Mouse (Mus musculus): Measurements from ENCODE around the gene Cdrt4.

DNA sequence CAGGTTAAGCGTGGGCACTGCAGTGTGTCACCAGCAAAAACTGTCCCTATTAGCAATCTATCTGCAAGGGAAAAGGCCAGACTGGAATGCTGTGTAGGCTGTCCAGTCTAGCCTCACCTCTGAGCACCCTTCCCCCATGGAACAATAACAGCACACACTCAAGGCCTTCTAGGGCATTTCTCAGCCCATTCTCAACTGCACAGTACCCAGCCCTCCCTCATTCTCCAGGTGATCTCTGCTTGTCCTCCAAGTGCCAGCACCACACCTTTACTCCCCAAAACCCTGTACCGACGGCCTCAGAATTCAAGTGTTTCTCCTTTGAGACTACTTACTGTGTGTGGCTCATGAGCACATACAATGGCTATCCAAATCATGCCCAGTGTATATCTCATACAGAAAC is 77.1 kb downstream of the Cdrt4 start:
- TF ChIP-seq CTCF (IDR thresholded peaks at IDR 0.05; ENCODE audit: control insufficient read depth, insufficient read depth, insufficient read length) = no peak
- TF ChIP-seq MAX (IDR thresholded peaks at IDR 0.05) = no peak

Measured in C2C12 (cell line).